Mouse (Mus musculus) limb, embryonic 14.5 days (tissue): ENCODE data around the gene Hes2. TPM values are rescaled to one million over a fixed set of nuclear protein-coding genes. Genes with fewer than 3 reads are reported as not detected.

Experiments used
- ATAC-seq: fragments of 200-750 bp; cut with Nextera tagmentation; 2 replicates; pipeline ENCODE4 v1.8.0; 2017; ENCODE audit warnings: low read depth, moderate number of reproducible peaks, moderate TSS enrichment; ENCODE audit not compliant: low FRiP score
- DNase-seq: peaks from one replicate; pipeline ENCODE4 v3.0.0-alpha.2; 2015; ENCODE audit warnings: low spot score
- H3K27ac ChIP-seq: fragments of 300-500 bp; sonication (generic); replicated peaks from 2 replicates; pipeline ENCODE4 v1.5.1; 2014; ENCODE audit warnings: low read depth, mild to moderate bottlenecking, low read length, moderate library complexity, mixed read lengths
- H3K27me3 ChIP-seq: fragments of 300-500 bp; sonication (generic); 2 replicates; pipeline ENCODE4 v1.6.1; 2014; ENCODE audit warnings: low read length, mixed read lengths; ENCODE audit not compliant: control insufficient read depth, insufficient read depth
- H3K36me3 ChIP-seq: fragments of 300-500 bp; sonication (generic); 2 replicates; pipeline ENCODE4 v1.6.1; 2014; ENCODE audit warnings: mild to moderate bottlenecking, low read length, moderate library complexity, mixed read lengths; ENCODE audit not compliant: control insufficient read depth, insufficient read depth
- H3K4me1 ChIP-seq: fragments of 300-500 bp; sonication (generic); 2 replicates; pipeline ENCODE4 v1.6.1; 2014; ENCODE audit warnings: antibody characterized with exemption, low read length, mixed read lengths; ENCODE audit not compliant: control insufficient read depth, insufficient read depth
- H3K4me2 ChIP-seq: fragments of 300-500 bp; sonication (generic); replicated peaks from 2 replicates; pipeline ENCODE4 v1.6.1; 2014; ENCODE audit warnings: low read depth, mild to moderate bottlenecking, low read length, moderate library complexity; ENCODE audit not compliant: severe bottlenecking
- H3K4me3 ChIP-seq: fragments of 300-500 bp; sonication (generic); replicated peaks from 2 replicates; pipeline ENCODE4 v1.5.1; 2014; ENCODE audit warnings: low read length
- H3K9ac ChIP-seq: fragments of 300-500 bp; sonication (generic); 2 replicates; pipeline ENCODE4 v1.6.1; 2014; ENCODE audit warnings: mild to moderate bottlenecking, low read depth, low read length, moderate library complexity; ENCODE audit not compliant: severe bottlenecking
- H3K9me3 ChIP-seq: fragments of 300-500 bp; sonication (generic); 2 replicates; pipeline ENCODE4 v1.6.1; 2016; ENCODE audit warnings: low read length; ENCODE audit not compliant: control insufficient read depth
- POLR2A ChIP-seq: fragments of 200-500 bp; IDR thresholded peaks from 2 replicates; pipeline ENCODE4 v1.8.0; 2012; ENCODE audit warnings: inconsistent platforms, mild to moderate bottlenecking, moderate library complexity, borderline replicate concordance; ENCODE audit not compliant: insufficient read depth, insufficient read length; ENCODE audit errors: extremely low read depth
- WGBS: fragments of 180-500 bp; shearing (Covaris S2); extraction: QIAGEN DNeasy Blood & Tissue Kit; methylation state at CpG from one replicate; pipeline ENCODE4 v1.1.7; 2014; 5-methylcytosine and 5-hydroxymethylcytosine counted together
- polyA plus RNA-seq, 2 experiments: library from polyadenylated mRNA; depleted of rRNA in 1 of 2; stranded (reverse) in 1 of 2; unstranded in 1 of 2; fragments of >200 nt; fragmentation: Nextera tagmentation in 1 of 2; extraction: Ambion mirVana in 1 of 2; gene quantifications; 2 replicates each; pipeline versions ENCODE4 v1.2.1 to v1.2.3; 2012 to 2014

The Hes2 gene
- polyA plus RNA-seq, 2 experiments: 0.04 TPM; not detected in 1

- Histone ChIP-seq H3K4me2 (no peak overlapping the region), H3K27me3 (no peaks in the 10 kb centered on the region)
- no peak for TF ChIP-seq POLR2A
Measured at GRCm38 (mm10) chr4:152173041-152173440, 14.4 kb downstream of the Hes2 start.

GRCm38 (mm10) chr4:152173956-152174355, 15.3 kb downstream of the Hes2 start:
- Histone ChIP-seq H3K27me3 (peaks cover 7% of the 10 kb centered on the region), H3K9ac (no peak overlapping the region), H3K36me3 (no peaks in the 10 kb centered on the region), H3K4me3 (no peak overlapping the region), H3K4me1 (peaks cover 8% of the 10 kb centered on the region; the same call in 1 of the 2 replicates), H3K9me3 (no peaks in the 10 kb centered on the region), H3K4me2 (no peak overlapping the region), H3K27ac (no peak overlapping the region)
- WGBS: 81% methylated on average over 9 of the region's 9 CpGs
- DNase-seq (no peak), ATAC-seq (no peak)
- TF ChIP-seq POLR2A: no peak

More at GRCm38 (mm10) chr4:152173041-152173440, 14.4 kb downstream of the Hes2 start:
- Histone ChIP-seq H3K4me3 (no peak overlapping the region), H3K9ac (no peak overlapping the region), H3K9me3 (no peaks in the 10 kb centered on the region), H3K36me3 (no peaks in the 10 kb centered on the region), H3K27ac (no peak overlapping the region), H3K4me1 (0 out of 2 replicates have a peak, but pooled peaks cover 3% of the 10 kb centered on the region)
- WGBS: 2% methylated on average over 5 of the region's 5 CpGs
- no peak for ATAC-seq
- peak; percentile 57 for DNase-seq

- H3K4me3 ChIP-seq: no peak overlapping the region
- no peak overlapping the region for H3K9ac ChIP-seq
- TF ChIP-seq POLR2A: no peak
- H3K27ac ChIP-seq: no peak overlapping the region
- DNase-seq: no peak
- no peak overlapping the region for H3K4me2 ChIP-seq
- ATAC-seq: no peak
- peaks cover 13% of the 10 kb centered on the region for H3K27me3 ChIP-seq
- 76% methylated on average over 3 of the region's 3 CpGs for WGBS
- no peaks in the 10 kb centered on the region for H3K36me3 ChIP-seq
- H3K9me3 ChIP-seq: no peaks in the 10 kb centered on the region
- peaks cover 11% of the 10 kb centered on the region; the same call in 1 of the 2 replicates for H3K4me1 ChIP-seq
Measured at GRCm38 (mm10) chr4:152176638-152177037, 18.0 kb downstream of the Hes2 start.

- Histone ChIP-seq H3K4me3 (peak overlapping the region; percentile 67), H3K4me1 (peaks cover 11% of the 10 kb centered on the region; the same call in 1 of the 2 replicates), H3K27me3 (peaks cover 13% of the 10 kb centered on the region), H3K27ac (peak overlapping the region; percentile 72; the same call in 1 of the 2 replicates), H3K36me3 (no peaks in the 10 kb centered on the region), H3K9ac (peak overlapping the region; percentile 91), H3K9me3 (no peaks in the 10 kb centered on the region), H3K4me2 (peak overlapping the region; percentile 95)
- no peak for DNase-seq
- WGBS: 68% methylated on average over 6 of the region's 6 CpGs
- no peak for ATAC-seq
- TF ChIP-seq POLR2A: no peak
Measured at GRCm38 (mm10) chr4:152177174-152177536, 18.5 kb downstream of the Hes2 start.

- H3K4me3 ChIP-seq: peak within 1 kb of the TSS; percentile 67
- ATAC-seq (peak; percentile 98), DNase-seq (peak; percentile 93)
- WGBS: under 1% methylated on average over 47 of the region's 108 CpGs
- H3K9me3 ChIP-seq: no peaks in the 10 kb centered on the region
- TF ChIP-seq POLR2A: peak; percentile 82; the same call in 1 of the 2 replicates
- peak within 1 kb of the TSS; percentile 95 for H3K4me2 ChIP-seq
- H3K9ac ChIP-seq: peak within 1 kb of the TSS; percentile 91
- H3K27me3 ChIP-seq: peaks cover 13% of the 10 kb centered on the region
- H3K4me1 ChIP-seq: peaks cover 11% of the 10 kb centered on the region; the same call in 1 of the 2 replicates
- H3K36me3 ChIP-seq: no peaks in the 10 kb centered on the region
- H3K27ac ChIP-seq: peak within 1 kb of the TSS; percentile 72
Measured at GRCm38 (mm10) chr4:152177537-152178343, 19.1 kb downstream of the Hes2 start, which contains the start of gene Acot7. Gene Acot7, plus strand, starts transcription at chr4:152178134.
